Mouse (Mus musculus): Measurements from ENCODE around the gene Elavl1. TPM values are rescaled to one million over a fixed set of nuclear protein-coding genes. Genes with fewer than 3 reads are reported as not detected.
A peak's percentile ranks its signal among the peaks of the same experiment; 100 is the strongest.

The Elavl1 gene
- polyA plus RNA-seq, 1 experiment from 2014 or later = 163 TPM

DNA sequence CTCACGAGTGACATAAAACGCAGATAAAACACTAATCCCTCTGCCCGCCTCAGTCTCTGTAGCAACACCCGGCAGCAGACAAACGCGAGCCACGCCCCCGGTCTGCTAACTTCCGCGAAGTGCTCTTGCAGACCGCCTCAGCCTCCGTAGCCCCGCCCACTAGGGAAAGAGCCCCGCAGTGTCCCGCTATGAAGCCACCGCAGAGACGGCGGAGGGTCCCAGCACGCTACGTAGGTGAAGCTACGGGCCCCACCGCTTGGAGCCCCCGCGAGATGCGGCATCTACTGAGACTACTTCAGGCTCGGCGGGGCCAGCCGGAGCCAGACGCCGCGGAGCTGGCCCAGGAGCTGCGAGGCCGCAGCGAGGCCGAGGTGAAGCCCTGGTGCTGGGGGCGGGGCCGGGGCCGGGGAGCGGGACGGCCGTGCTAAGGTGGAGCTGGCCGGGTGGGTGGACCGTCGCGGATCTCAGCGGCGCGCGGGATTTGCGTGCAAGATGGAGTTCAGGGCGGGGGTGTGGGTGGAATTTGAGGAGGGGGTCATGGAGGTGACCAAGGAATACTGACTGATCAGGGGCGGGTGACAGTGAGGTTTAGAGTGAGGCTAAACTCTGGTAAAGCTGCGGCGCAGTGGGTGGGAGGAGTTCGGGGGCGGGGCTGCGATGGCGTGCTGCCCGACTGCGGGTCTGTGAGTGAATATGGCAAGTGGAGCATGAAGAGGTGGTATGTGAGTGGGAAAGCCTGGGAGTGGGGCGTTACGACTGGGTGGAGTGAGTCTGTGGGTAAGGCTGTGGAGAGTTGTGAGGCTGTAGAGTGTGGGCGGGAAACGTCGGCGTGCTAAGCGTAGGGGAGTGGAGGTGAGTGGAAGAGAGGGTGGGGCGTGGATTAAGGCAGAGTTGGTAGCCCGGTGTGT, 72.0 kb downstream of the Elavl1 start, which contains the start of gene Snapc2:
Snapc2 (plus strand) TSS at position 147 of the 908 bp plus-strand sequence.
- ATAC-seq = peak; percentile 86
- Histone ChIP-seq H3K27me3 (peaks cover 12% of the 10 kb centered on the region; the same call in 1 of the 2 replicates), H3K9ac (replicated peaks) (peak within 1 kb of the TSS; percentile 91), H3K9me3 (no peaks in the 10 kb centered on the region), H3K27ac (peak within 1 kb of the TSS; percentile 92), H3K4me3 (replicated peaks) (peak within 1 kb of the TSS; percentile 92), H3K36me3 (peaks cover 52% of the 10 kb centered on the region), H3K4me1 (replicated peaks) (peaks cover 55% of the 10 kb centered on the region), H3K4me2 (replicated peaks) (peak within 1 kb of the TSS; percentile 71)
- WGBS = 1% methylated on average over 69 of the region's 69 CpGs

DNA sequence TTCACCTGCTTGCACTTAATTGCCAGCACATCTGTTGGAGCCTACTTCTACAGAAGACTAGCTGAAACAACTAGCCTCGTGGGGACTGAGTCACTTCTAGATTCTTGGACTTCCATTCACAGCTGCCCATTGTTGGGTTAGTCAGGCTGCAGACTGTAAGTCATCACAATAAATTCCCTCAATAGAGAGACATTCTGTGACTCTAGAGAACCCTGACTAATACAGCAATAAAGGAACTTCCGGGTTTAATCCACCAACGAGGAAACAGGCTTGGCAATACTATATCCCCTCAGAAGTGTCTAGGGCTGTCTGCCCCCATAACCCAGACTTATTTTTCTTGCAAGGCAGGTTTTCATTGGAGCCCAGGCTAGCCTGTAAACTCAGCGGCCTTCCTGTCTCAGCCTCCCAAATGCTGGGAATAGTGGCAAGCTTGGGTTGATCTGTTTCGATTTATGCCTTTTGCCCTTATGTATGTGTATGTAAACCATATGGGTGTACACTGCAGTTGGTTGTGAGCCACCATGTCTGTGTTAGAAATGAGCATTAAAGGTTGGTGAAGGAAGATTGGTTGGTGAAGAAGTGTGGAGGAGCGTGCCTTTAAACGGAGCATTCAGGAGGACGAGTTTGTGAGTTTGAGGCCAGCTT, 73.0 kb downstream of the Elavl1 start:
- H3K9me3 ChIP-seq = no peaks in the 10 kb centered on the region
- peaks cover 15% of the 10 kb centered on the region; the same call in 1 of the 2 replicates for H3K27me3 ChIP-seq
- WGBS = 45% methylated on average over 8 of the region's 8 CpGs
- H3K4me3 ChIP-seq (replicated peaks) = peak overlapping the region; percentile 92
- peaks cover 45% of the 10 kb centered on the region for H3K4me1 ChIP-seq (replicated peaks)
- H3K9ac ChIP-seq (replicated peaks) = peak overlapping the region; percentile 91
- peaks cover 57% of the 10 kb centered on the region for H3K36me3 ChIP-seq
- peak; percentile 0; the same call in 1 of the 2 replicates for ATAC-seq
- peak overlapping the region; percentile 71 for H3K4me2 ChIP-seq (replicated peaks)
- H3K27ac ChIP-seq = peak overlapping the region; percentile 92

DNA sequence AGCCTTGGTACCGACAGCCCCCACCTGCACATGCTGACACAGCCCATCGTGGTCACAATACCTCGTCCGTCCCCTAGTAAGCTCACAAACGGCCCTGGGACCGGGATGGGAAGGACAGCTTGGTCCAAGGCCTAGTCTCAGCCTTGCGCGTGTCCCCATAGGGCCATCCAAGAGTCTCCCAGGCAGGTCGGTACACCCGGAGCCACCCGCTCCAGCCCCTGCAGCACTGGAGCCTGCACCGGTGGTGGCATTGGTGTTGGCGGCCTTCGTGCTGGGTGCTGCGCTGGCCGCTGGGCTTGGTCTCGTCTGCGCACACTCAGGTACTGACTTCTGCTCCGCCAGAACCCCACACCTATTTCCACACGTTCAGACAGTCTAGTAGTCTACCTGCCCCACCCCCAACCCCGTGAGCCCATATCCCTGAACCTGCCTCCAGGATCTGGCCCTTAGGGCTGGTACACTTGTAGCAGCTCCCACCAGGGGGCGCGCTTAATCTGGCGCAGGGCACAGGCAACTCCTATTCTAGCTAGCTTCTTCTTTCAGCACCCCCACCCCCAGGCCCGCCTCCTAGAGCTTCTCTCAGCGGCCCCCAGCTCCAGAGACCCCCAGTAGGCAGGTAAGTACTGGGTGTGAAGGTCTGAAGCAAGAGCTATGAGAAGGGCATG, 74.8 kb downstream of the Elavl1 start:
- Histone ChIP-seq H3K27ac (no peak overlapping the region), H3K9me3 (no peaks in the 10 kb centered on the region), H3K4me3 (replicated peaks) (no peak overlapping the region), H3K4me2 (replicated peaks) (no peak overlapping the region), H3K9ac (replicated peaks) (no peak overlapping the region), H3K4me1 (replicated peaks) (peaks cover 32% of the 10 kb centered on the region), H3K27me3 (peaks cover 15% of the 10 kb centered on the region; the same call in 1 of the 2 replicates), H3K36me3 (peaks cover 57% of the 10 kb centered on the region)
- 36% methylated on average over 26 of the region's 26 CpGs for WGBS
- ATAC-seq = peak; percentile 12

DNA sequence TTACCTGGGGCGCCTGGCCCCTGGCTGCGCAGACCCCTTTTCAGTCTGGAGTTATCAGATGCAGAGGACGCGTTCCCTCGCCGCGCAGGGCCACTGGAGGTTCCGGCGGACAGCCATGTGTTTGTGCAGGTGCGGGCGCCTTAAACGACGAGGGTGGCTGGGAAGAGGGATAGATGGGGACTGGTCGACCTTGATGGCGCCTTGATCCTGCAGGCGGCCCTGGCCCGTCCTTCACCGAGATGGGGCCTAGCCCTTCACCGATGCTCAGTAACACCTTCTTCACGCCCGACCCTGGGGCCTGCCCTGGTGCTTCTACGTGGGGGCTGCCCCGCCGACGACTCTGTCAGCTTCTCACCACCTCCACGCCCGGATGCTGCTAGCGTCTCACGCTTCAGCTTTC, 76.0 kb downstream of the Elavl1 start:
- no peak for ATAC-seq
- Histone ChIP-seq H3K27me3 (peaks cover 15% of the 10 kb centered on the region; the same call in 1 of the 2 replicates), H3K9ac (replicated peaks) (peak overlapping the region; percentile 41), H3K27ac (no peak overlapping the region), H3K4me1 (replicated peaks) (peaks cover 29% of the 10 kb centered on the region), H3K36me3 (peaks cover 57% of the 10 kb centered on the region), H3K4me3 (replicated peaks) (no peak overlapping the region), H3K4me2 (replicated peaks) (no peak overlapping the region), H3K9me3 (no peaks in the 10 kb centered on the region)
- WGBS = 20% methylated on average over 29 of the region's 29 CpGs

DNA sequence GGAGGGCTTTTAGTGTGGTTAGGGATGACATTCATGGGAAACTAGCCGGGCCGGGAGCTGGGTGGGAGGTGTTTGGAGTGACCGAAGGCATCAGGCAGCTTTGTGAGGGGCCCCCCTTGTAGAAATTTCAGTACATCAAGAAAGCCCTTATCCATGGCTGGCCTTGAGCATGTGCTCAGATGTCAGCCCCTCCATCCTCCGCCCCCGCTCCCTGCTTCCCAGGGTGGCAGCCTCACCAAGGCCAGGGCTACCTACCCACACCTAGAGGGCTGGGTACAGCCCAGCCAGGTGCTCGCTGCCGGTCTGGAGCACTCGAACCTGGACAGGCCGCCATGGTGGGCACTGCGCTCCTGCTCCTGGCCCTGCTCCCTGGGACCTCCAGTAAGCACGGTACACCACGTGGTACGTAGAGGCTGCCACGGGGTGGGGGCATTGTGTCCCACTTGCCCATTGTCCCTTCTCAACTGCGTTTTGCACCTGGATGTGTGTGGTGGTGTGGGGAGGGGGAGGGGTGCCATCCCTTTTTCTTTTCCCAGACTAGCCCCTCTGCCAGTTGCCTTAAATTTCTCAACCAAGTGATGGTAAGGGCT, 77.2 kb downstream of the Elavl1 start, which contains the start of gene Tgfbr3l:
Tgfbr3l (plus strand) TSS at position 264 of the 590 bp plus-strand sequence.
- 82% methylated on average over 15 of the region's 15 CpGs for WGBS

DNA sequence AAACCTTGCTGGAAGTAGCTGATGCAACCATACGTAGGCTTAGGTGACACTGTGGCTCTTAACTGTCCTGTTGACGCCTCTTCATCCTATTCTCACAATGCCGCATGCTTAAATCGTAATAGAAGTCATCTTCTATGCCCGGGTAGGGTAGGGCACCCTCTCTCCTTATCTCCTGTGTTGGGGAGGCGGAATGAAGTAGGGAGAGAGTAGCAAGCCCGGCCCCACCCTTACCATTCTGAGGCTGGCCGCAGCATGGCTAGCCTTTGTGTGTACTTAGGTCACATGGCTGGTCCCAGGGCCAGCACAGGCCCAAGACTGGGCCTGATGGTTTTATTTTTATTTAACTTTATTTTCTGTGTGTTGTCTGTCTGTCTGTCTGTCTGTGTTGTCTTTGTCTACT, 78.0 kb downstream of the Elavl1 start:
- 95% methylated on average over 8 of the region's 8 CpGs for WGBS
- no peak overlapping the region for H3K27ac ChIP-seq
- peaks cover 15% of the 10 kb centered on the region for H3K4me1 ChIP-seq (replicated peaks)
- no peak overlapping the region for H3K4me3 ChIP-seq (replicated peaks)
- peaks cover 77% of the 10 kb centered on the region for H3K36me3 ChIP-seq
- H3K9ac ChIP-seq (replicated peaks) = no peak overlapping the region
- no peak overlapping the region for H3K4me2 ChIP-seq (replicated peaks)
- peaks cover 15% of the 10 kb centered on the region; the same call in 1 of the 2 replicates for H3K27me3 ChIP-seq
- H3K9me3 ChIP-seq = no peaks in the 10 kb centered on the region
- no peak for ATAC-seq

More for the DNA sequence above, 77.2 kb downstream of the Elavl1 start, which contains the start of gene Tgfbr3l:
- Histone ChIP-seq H3K27ac (no peak within 1 kb of the TSS), H3K9me3 (no peaks in the 10 kb centered on the region), H3K4me2 (replicated peaks) (no peak within 1 kb of the TSS), H3K9ac (replicated peaks) (peak within 1 kb of the TSS; percentile 41; the same call in 1 of the 2 replicates), H3K4me1 (replicated peaks) (peaks cover 20% of the 10 kb centered on the region), H3K4me3 (replicated peaks) (no peak within 1 kb of the TSS), H3K36me3 (peaks cover 69% of the 10 kb centered on the region), H3K27me3 (peaks cover 15% of the 10 kb centered on the region; the same call in 1 of the 2 replicates)
- ATAC-seq = no peak

DNA sequence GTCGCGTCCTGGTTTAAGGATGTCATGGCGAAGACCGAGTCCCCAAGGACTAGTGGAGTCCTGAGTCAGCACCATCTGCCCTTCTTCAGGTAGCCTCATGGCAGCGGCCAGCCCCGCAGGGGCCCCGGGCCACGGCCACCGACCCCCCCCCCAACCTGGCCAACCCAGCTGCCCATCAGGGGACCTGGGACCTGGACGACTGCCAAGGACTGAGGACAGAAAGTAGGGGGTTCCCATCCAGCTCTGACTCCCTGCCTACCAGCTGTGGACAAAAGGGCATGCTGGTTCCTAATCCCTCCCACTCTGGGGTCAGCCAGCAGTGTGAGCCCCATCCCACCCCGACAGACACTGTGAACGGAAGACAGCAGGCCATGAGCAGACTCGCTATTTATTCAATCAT, 79.5 kb downstream of the Elavl1 start:
- no peak for ATAC-seq
- H3K36me3 ChIP-seq = peaks cover 87% of the 10 kb centered on the region
- 82% methylated on average over 13 of the region's 13 CpGs for WGBS

DNA sequence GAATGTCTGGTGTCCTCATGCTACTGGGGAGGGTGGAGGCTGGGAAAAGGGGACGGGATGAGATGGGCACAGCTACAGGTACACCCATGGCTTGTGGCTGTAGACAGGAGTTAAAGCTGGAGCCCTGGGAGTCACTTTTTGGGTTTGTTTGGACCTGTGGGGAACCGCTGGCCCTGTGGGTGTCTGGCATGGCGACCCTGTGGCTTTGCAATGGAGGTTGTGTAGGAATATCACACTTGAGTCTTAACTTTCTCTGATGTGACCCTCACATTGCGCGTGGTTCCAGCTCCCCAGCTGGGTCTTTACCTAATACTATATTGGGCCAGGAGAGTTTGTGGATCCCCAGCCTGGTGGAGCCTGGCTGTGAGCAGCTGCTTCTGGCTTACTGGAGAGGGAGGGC, 80.2 kb downstream of the Elavl1 start:
- no peak overlapping the region for H3K4me2 ChIP-seq (replicated peaks)
- H3K9me3 ChIP-seq = no peaks in the 10 kb centered on the region
- peaks cover 25% of the 10 kb centered on the region for H3K4me1 ChIP-seq (replicated peaks)
- H3K27me3 ChIP-seq = peaks cover 15% of the 10 kb centered on the region; the same call in 1 of the 2 replicates
- peaks cover 85% of the 10 kb centered on the region for H3K36me3 ChIP-seq
- ATAC-seq = no peak
- H3K4me3 ChIP-seq (replicated peaks) = no peak overlapping the region
- H3K9ac ChIP-seq (replicated peaks) = no peak overlapping the region
- H3K27ac ChIP-seq = no peak overlapping the region
- 97% methylated on average over 5 of the region's 5 CpGs for WGBS

More for the DNA sequence above, 79.5 kb downstream of the Elavl1 start:
- no peak overlapping the region for H3K4me2 ChIP-seq (replicated peaks)
- no peaks in the 10 kb centered on the region for H3K9me3 ChIP-seq
- H3K27ac ChIP-seq = no peak overlapping the region
- no peak overlapping the region for H3K9ac ChIP-seq (replicated peaks)
- peaks cover 24% of the 10 kb centered on the region for H3K4me1 ChIP-seq (replicated peaks)
- H3K4me3 ChIP-seq (replicated peaks) = no peak overlapping the region
- H3K27me3 ChIP-seq = peaks cover 15% of the 10 kb centered on the region; the same call in 1 of the 2 replicates

DNA sequence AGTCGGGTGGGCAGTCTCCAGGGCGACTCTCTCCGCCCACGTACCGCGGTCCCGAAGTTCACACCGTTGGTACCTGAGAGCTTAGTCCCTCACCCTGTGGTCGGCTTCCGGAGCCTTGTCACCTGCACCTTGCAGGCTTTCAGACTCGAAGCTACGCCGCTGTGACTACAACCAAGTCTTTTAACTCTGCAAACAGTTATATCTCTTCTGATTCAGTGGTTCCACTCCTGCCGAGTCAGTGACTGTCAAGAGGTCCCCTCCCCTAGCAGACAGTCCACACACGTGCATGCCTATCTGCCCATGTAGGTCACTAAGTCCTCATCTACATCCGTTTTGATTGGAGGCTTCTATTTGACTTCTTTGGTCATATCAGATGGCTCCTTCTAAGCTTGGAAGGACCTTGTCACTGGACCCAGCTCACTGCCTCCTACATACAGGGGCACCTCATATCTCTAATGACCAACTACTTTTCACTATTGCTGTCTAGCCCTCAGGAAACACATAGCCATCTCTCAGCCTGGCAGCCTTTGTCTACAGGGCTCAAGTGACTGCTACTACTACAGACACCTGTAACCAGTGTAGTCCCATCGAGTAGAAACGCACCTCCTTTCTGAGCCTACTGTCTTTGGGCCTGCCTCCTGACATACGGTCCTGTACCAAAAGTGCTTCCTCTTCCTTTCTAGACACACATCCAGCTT, 85.9 kb downstream of the Elavl1 start:
- Histone ChIP-seq H3K4me3 (replicated peaks) (peak overlapping the region; percentile 85), H3K27ac (peak overlapping the region; percentile 95), H3K9me3 (no peaks in the 10 kb centered on the region), H3K27me3 (no peaks in the 10 kb centered on the region), H3K9ac (replicated peaks) (peak overlapping the region; percentile 80), H3K36me3 (peaks cover 31% of the 10 kb centered on the region), H3K4me1 (replicated peaks) (peaks cover 37% of the 10 kb centered on the region), H3K4me2 (replicated peaks) (peak overlapping the region; percentile 77)
- no peak for ATAC-seq
- 16% methylated on average over 19 of the region's 19 CpGs for WGBS

DNA sequence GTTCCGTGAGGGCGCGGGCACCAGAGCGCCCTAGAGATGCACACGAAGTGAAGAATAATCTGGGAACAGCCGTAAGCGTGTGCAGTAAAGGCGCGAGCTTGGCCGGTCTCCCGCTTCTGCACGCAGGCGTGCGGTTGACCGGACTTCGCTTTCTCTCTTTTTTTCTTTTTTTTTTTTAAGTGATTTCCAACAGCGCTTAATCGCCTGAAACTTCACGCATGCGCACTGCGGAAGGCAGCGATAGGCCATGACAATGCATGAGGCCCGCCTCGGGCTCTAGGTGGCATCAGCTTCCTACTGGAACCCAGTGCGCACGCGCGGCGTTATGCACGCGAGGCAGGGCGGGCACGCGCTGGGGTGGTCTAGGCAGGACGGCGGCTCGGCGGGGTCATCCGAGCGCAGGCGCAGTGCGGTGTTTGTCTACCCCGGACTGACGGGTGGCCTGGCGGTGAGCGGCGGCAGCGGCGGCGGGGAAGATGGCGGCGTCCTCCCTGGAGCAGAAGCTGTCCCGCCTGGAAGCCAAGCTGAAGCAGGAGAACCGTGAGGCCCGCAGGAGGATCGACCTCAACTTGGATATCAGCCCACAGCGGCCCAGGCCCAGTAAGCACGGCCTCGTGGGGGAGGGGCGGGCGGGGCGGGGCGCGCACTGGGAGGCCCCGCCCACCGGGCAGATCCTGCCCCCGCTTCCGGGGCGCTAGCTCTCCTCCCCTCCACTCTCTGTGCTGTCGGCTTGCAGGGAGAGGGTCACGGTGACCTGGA, 86.6 kb downstream of the Elavl1 start, which contains the start of the genes Map2k7 and Gm49320:
Map2k7 (plus strand) TSS at position 307 of the 759 bp plus-strand sequence.
Gm49320 (plus strand) TSS at position 432 of the 759 bp plus-strand sequence.
- WGBS = under 1% methylated on average over 70 of the region's 71 CpGs

More for the DNA sequence above, 86.6 kb downstream of the Elavl1 start, which contains the start of the genes Map2k7 and Gm49320:
- peak within 1 kb of the TSS; percentile 77 for H3K4me2 ChIP-seq (replicated peaks)
- no peaks in the 10 kb centered on the region for H3K9me3 ChIP-seq
- H3K36me3 ChIP-seq = peaks cover 24% of the 10 kb centered on the region
- peak within 1 kb of the TSS; percentile 95 for H3K27ac ChIP-seq
- peak within 1 kb of the TSS; percentile 85 for H3K4me3 ChIP-seq (replicated peaks)
- peaks cover 37% of the 10 kb centered on the region for H3K4me1 ChIP-seq (replicated peaks)
- H3K9ac ChIP-seq (replicated peaks) = peak within 1 kb of the TSS; percentile 80
- ATAC-seq = peak; percentile 94
- H3K27me3 ChIP-seq = no peaks in the 10 kb centered on the region

Measured in midbrain, embryonic 13.5 days (tissue).